Comparison of ENCODE assay signal across 8 mouse cellular contexts in genomic region chr16:17646310-17647114, GRCm38 (mm10). TPM values are rescaled to one million over a fixed set of nuclear protein-coding genes. Genes with fewer than 3 reads are reported as not detected.
DNase-seq lines count a peak whose midpoint lies in the region; ATAC-seq and TF ChIP-seq lines count a peak whose summit lies in the region.

Ccdc74a (plus strand) TSS chr16:17646470.

- peaks cover 8% of the 10 kb centered on the region for H3K4me1 ChIP-seq in forebrain, embryonic 16.5 days (replicated peaks; ENCODE audit: control insufficient read depth, insufficient read depth, low read length)
- H3K4me1 ChIP-seq in lung, adult 2 months (ENCODE audit: control insufficient read depth, insufficient read depth, low read length): peaks cover 5% of the 10 kb centered on the region

- H3K27ac ChIP-seq in forebrain, embryonic 16.5 days (ENCODE audit: low read length): no peak within 1 kb of the TSS

- intact Hi-C loops in heart, postnatal 25 days (cut with DNase I): loop anchor here (5.0 kb wide), 1 partner anchor 76 kb away; no protein-coding TSS in a partner anchor

- TF ChIP-seq POLR2A in lung, adult 2 months (IDR thresholded peaks at IDR 0.05; ENCODE audit: borderline replicate concordance, extremely low read depth, low read depth, low read length): no peak

- peak within 1 kb of the TSS; percentile 60 for H3K4me3 ChIP-seq in forebrain, embryonic 16.5 days (replicated peaks; ENCODE audit: low read length)
- H3K4me3 ChIP-seq in lung, adult 2 months (replicated peaks; ENCODE audit: extremely low read depth, low read depth, low read length): peak within 1 kb of the TSS; percentile 58

- no peaks in the 10 kb centered on the region for H3K27me3 ChIP-seq in forebrain, embryonic 16.5 days (replicated peaks; ENCODE audit: control insufficient read depth, insufficient read depth, low read length)

- TF ChIP-seq CTCF in lung, adult 2 months (IDR thresholded peaks at IDR 0.05; ENCODE audit: insufficient read depth, low read length): no peak

- ATAC-seq in forebrain, embryonic 16.5 days: peak; percentile 97
- peak; percentile 57 for ATAC-seq in neutrophil, adult 5-6 weeks (ENCODE audit: extremely low read depth, insufficient number of reproducible peaks, low FRiP score, poor library complexity, severe bottlenecking)

- H3K4me2 ChIP-seq in forebrain, embryonic 16.5 days (ENCODE audit: low read length): peak within 1 kb of the TSS; percentile 75

- H3K9me3 ChIP-seq in forebrain, embryonic 16.5 days (ENCODE audit: control insufficient read depth, low read length): no peaks in the 10 kb centered on the region

- WGBS in forebrain, embryonic 16.5 days: 2% methylated on average over 65 of the region's 65 CpGs
- 3% methylated on average over 65 of the region's 65 CpGs for WGBS in lung, adult 2 months

- peak within 1 kb of the TSS; percentile 68 for H3K9ac ChIP-seq in forebrain, embryonic 16.5 days (replicated peaks; ENCODE audit: low read depth, low read length)

- DNase-seq in MN1 (ENCODE audit: low spot score): peak; percentile 86
- DNase-seq in cerebellum, adult 18-20 months: peak; percentile 84 to 90
- DNase-seq in heart, postnatal 25 days (ENCODE audit: low spot score): peak; percentile 73
- DNase-seq in layer of hippocampus, adult 18-20 months (ENCODE audit: low spot score in 2 of 2): peak; percentile 76 to 84
- peak; percentile 77 for DNase-seq in lung, adult 2 months
- peak; percentile 62 to 66 for DNase-seq in thymus, adult 18-20 months

- H3K36me3 ChIP-seq in forebrain, embryonic 16.5 days (ENCODE audit: control insufficient read depth, insufficient read depth): peaks cover 8% of the 10 kb centered on the region

RNA-seq across cellular contexts. Expression of gene Ccdc74a, which starts in this region (rescaled TPM):
- 5.5 and 7.7 TPM in 2 replicates for polyA plus RNA-seq in forebrain, embryonic 16.5 days (2015; fragmentation: Nextera tagmentation; extraction: Ambion mirVana)
- total RNA-seq in heart, postnatal 25 days (2021): under 1 TPM in 1 of 2 experiments, not detected in 1; 0.36 TPM
- total RNA-seq in layer of hippocampus, adult 18-20 months (2021): 10 to 100 TPM; 35.3 to 41.0 TPM
- 4.9 and 7.0 TPM in 2 replicates for polyA plus RNA-seq in lung, adult 2 months (2012; rRNA removed)
- not detected in 2 replicates for total RNA-seq in neutrophil, adult 5-6 weeks (2017)

Comparison
In these comparisons a context has a peak if more than half of its experiments do, and no peak if none do; other contexts are left out.
1. RNA of gene Ccdc74a (total RNA-seq): 35.3 to 41.0 TPM in layer of hippocampus, adult 18-20 months; not detected in neutrophil, adult 5-6 weeks and 0.36 TPM in heart, postnatal 25 days; every median in the first group is over 10 times any median in the second.
2. Peak in DNase-seq in heart, postnatal 25 days; RNA of the gene not detected or under 1 TPM.
3. Peak in ATAC-seq in neutrophil, adult 5-6 weeks; RNA of the gene not detected or under 1 TPM.
4. Peak in every context shown above with its lines, with median percentiles within 50 percentile points of each other: DNase-seq.